Mouse (Mus musculus): ENCODE measurements around the gene Nlrp1b.
A peak's percentile ranks its signal among the peaks of the same experiment; 100 is the strongest.

Gene Nlrp1b

GRCm38 (mm10) chr11:71230684-71231480, at the start of gene Nlrp1b:
TSS of gene Nlrp1b (minus strand) at chr11:71230733.
- DNase-seq (ENCODE audit: low spot score in 2 of 2), result no peak

GRCm38 (mm10) chr11:71261036-71261435, 30.5 kb upstream of the Nlrp1b start:
- DNase-seq (ENCODE audit: low spot score in 2 of 2), result no peak

- DNase-seq (ENCODE audit: low spot score in 2 of 2), result no peak
These were observed 20.8 kb upstream of the Nlrp1b start for GRCm38 (mm10) chr11:71251333-71251732.

- peak in 1 of 2 experiments; percentile 26 for DNase-seq (ENCODE audit: low spot score in 2 of 2)
These were observed 5.9 kb downstream of the Nlrp1b start for GRCm38 (mm10) chr11:71224614-71225013.

DNA sequence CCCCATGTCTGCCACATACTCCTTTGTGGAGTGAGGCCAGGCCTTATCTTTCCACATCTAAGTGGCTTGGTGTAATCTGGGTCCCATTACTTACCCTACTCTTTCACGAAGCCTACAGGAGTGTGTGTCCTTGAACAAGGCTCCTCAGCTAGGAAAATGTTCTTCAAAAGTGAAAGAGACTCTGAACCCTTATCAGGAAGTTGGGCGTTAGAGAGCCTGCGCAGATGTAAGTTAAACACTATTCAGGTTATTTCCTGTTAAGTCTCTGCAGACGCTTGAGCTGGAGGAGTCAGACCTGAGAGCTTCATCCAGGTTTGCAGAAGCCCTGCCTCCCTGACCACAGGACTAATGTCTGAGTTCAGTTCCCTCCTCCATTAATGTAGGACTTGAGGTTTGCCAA, 27.8 kb downstream of the Nlrp1b start:
- no peak for DNase-seq (ENCODE audit: low spot score in 2 of 2)

- no peak for DNase-seq (ENCODE audit: low spot score in 2 of 2)
These were observed 31.2 kb downstream of the Nlrp1b start for GRCm38 (mm10) chr11:71199349-71199748.

GRCm38 (mm10) chr11:71169633-71170032, 60.9 kb downstream of the Nlrp1b start:
- no peak for DNase-seq (ENCODE audit: low spot score in 2 of 2)

GRCm38 (mm10) chr11:71164139-71164538, 66.4 kb downstream of the Nlrp1b start:
- no peak for DNase-seq (ENCODE audit: low spot score in 2 of 2)

GRCm38 (mm10) chr11:71159439-71160136, 70.9 kb downstream of the Nlrp1b start:
- no peak for DNase-seq (ENCODE audit: low spot score in 2 of 2)

DNA sequence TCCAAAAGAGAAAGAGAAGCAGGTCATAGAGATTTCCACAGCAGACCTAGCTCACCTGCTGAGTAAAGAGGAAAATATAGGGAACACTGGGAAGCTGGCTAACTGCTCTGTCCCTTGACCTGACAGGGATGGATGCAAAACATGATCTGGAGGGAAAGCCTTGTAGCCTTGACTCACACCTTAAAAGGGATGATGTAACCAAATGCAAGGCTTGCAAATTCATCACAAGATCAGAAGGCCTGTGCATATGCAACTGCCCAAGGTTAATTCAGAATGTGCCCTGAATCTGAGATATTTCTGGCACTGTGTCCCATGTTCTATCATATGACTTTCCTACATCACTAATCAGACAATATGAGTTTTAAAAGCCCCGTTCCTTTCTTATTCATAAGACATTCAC, 75.3 kb downstream of the Nlrp1b start:
- DNase-seq (ENCODE audit: low spot score in 2 of 2), result no peak

DNA sequence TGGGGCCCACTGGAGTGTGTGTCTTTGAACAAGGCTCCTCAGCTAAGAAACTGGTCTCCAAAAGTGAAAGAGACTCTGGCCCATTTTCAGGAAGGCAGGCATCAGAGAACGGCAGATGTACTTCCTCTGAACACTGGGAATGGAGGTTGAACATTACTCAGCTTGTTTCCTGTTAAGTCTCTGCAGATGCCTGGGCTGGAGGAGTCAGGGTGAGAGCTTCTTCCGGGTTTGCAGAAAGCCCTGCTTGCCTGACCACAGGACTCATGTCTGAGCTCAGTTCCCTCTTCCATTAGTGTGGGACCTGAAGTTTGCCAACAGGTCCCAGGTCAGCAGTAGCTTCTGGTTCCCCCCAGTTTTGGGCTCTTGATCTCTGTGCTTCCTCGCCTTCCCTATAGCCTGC, 85.9 kb downstream of the Nlrp1b start, which contains the start of gene Nlrp1a:
Gene Nlrp1a (minus strand): TSS at position 44 of the 400 bp plus-strand sequence.
- peak in 1 of 2 experiments; percentile 23 for DNase-seq (ENCODE audit: low spot score in 2 of 2)

- DNase-seq (ENCODE audit: low spot score in 2 of 2), result no peak
These were observed 88.5 kb downstream of the Nlrp1b start for GRCm38 (mm10) chr11:71142031-71142430.

- no peak for DNase-seq (ENCODE audit: low spot score in 2 of 2)
These were observed 123.4 kb downstream of the Nlrp1b start for GRCm38 (mm10) chr11:71107128-71107527.

GRCm38 (mm10) chr11:71106261-71107021, 124.1 kb downstream of the Nlrp1b start:
- DNase-seq (ENCODE audit: low spot score in 2 of 2), result no peak

GRCm38 (mm10) chr11:71103931-71104330, 126.6 kb downstream of the Nlrp1b start:
- DNase-seq (ENCODE audit: low spot score in 2 of 2), result no peak

All from spleen, postnatal 10 days (tissue).